Mouse (Mus musculus) liver, embryonic 14.5 days (tissue): ENCODE measurements around the gene Gngt1.

Source experiments
- CTCF ChIP-seq: IDR thresholded peaks from 2 replicates; pipeline ENCODE4 v1.5.1; 2016; ENCODE audit warnings: antibody characterized with exemption, low read depth, control low read depth
- EP300 ChIP-seq: IDR thresholded peaks from 2 replicates; pipeline ENCODE4 v1.6.1; 2016; ENCODE audit warnings: antibody characterized with exemption, low read depth

DNA sequence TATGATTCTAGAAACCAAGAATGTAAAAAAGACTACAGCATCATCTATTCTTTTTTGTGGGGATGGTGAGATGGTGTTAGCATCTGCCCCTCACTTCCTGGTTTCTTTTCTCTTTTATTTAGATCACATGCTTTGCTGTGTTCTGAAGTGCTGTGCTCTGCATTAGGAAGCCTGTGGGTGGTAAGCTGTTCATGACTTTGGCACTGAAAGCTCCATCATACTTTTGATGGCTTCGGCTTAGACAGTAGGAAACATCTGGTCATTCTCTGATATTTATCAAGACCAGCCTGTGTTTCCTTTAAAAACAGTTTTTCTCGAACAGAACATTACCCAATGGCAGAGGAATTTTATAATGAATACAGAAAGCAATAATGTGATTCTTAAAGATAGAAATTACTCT is 32.8 kb downstream of the Gngt1 start:
- TF ChIP-seq CTCF (no peak), EP300 (no peak)
